Mouse (Mus musculus): Measurements from ENCODE around the gene Gh. TPM values are rescaled to one million over a fixed set of nuclear protein-coding genes. Genes with fewer than 3 reads are reported as not detected.

The Gh gene
- polyA plus RNA-seq, 1 experiment from 2014 or later, result not detected

- no peaks in the 10 kb centered on the region for H3K9me3 ChIP-seq (ENCODE audit: control insufficient read depth, low read length)
- DNase-seq (ENCODE audit: low spot score), result no peak
- ATAC-seq (ENCODE audit: low FRiP score), result no peak
- H3K36me3 ChIP-seq (ENCODE audit: control insufficient read depth, insufficient read depth, low read length), result no peaks in the 10 kb centered on the region
- no peaks in the 10 kb centered on the region for H3K4me1 ChIP-seq (replicated peaks; ENCODE audit: control insufficient read depth, insufficient read depth, low read length)
- no peak overlapping the region for H3K4me3 ChIP-seq (ENCODE audit: low read depth, low read length)
- no peak overlapping the region for H3K4me2 ChIP-seq (replicated peaks; ENCODE audit: low read depth, low read length)
- no peak overlapping the region for H3K9ac ChIP-seq (ENCODE audit: low read depth, low read length)
- 7% methylated on average over 2 of the region's 2 CpGs for WGBS
- no peak overlapping the region for H3K27ac ChIP-seq (ENCODE audit: low read depth, low read length)
- H3K27me3 ChIP-seq (ENCODE audit: control insufficient read depth, insufficient read depth, low read length), result no peaks in the 10 kb centered on the region
These were observed 32.4 kb upstream of the Gh start for GRCm38 (mm10) chr11:106334066-106334465.

- H3K9ac ChIP-seq (ENCODE audit: low read depth, low read length), result no peak overlapping the region
- no peak for ATAC-seq (ENCODE audit: low FRiP score)
These were observed 30.8 kb upstream of the Gh start for GRCm38 (mm10) chr11:106332458-106332857.

GRCm38 (mm10) chr11:106329682-106330081, 28.0 kb upstream of the Gh start:
- Histone ChIP-seq H3K4me3 (ENCODE audit: low read depth, low read length) (no peak overlapping the region), H3K36me3 (ENCODE audit: control insufficient read depth, insufficient read depth, low read length) (no peaks in the 10 kb centered on the region), H3K27me3 (ENCODE audit: control insufficient read depth, insufficient read depth, low read length) (no peaks in the 10 kb centered on the region), H3K27ac (ENCODE audit: low read depth, low read length) (no peak overlapping the region), H3K9me3 (ENCODE audit: control insufficient read depth, low read length) (no peaks in the 10 kb centered on the region), H3K4me2 (replicated peaks; ENCODE audit: low read depth, low read length) (no peak overlapping the region), H3K9ac (ENCODE audit: low read depth, low read length) (no peak overlapping the region), H3K4me1 (replicated peaks; ENCODE audit: control insufficient read depth, insufficient read depth, low read length) (no peaks in the 10 kb centered on the region)
- 70% methylated on average over 7 of the region's 7 CpGs for WGBS
- no peak for ATAC-seq (ENCODE audit: low FRiP score)
- DNase-seq (ENCODE audit: low spot score), result peak; percentile 13

More at GRCm38 (mm10) chr11:106332458-106332857, 30.8 kb upstream of the Gh start:
- Histone ChIP-seq H3K4me1 (replicated peaks; ENCODE audit: control insufficient read depth, insufficient read depth, low read length) (no peaks in the 10 kb centered on the region), H3K4me2 (replicated peaks; ENCODE audit: low read depth, low read length) (no peak overlapping the region), H3K4me3 (ENCODE audit: low read depth, low read length) (no peak overlapping the region), H3K9me3 (ENCODE audit: control insufficient read depth, low read length) (no peaks in the 10 kb centered on the region), H3K36me3 (ENCODE audit: control insufficient read depth, insufficient read depth, low read length) (no peaks in the 10 kb centered on the region), H3K27me3 (ENCODE audit: control insufficient read depth, insufficient read depth, low read length) (no peaks in the 10 kb centered on the region), H3K27ac (ENCODE audit: low read depth, low read length) (no peak overlapping the region)
- 59% methylated on average over 4 of the region's 4 CpGs for WGBS
- DNase-seq (ENCODE audit: low spot score), result no peak

- no peaks in the 10 kb centered on the region for H3K4me1 ChIP-seq (replicated peaks; ENCODE audit: control insufficient read depth, insufficient read depth, low read length)
- H3K9ac ChIP-seq (ENCODE audit: low read depth, low read length), result no peak overlapping the region
- H3K9me3 ChIP-seq (ENCODE audit: control insufficient read depth, low read length), result no peaks in the 10 kb centered on the region
- H3K36me3 ChIP-seq (ENCODE audit: control insufficient read depth, insufficient read depth, low read length), result no peaks in the 10 kb centered on the region
- no peak overlapping the region for H3K4me3 ChIP-seq (ENCODE audit: low read depth, low read length)
- H3K4me2 ChIP-seq (replicated peaks; ENCODE audit: low read depth, low read length), result no peak overlapping the region
- H3K27me3 ChIP-seq (ENCODE audit: control insufficient read depth, insufficient read depth, low read length), result no peaks in the 10 kb centered on the region
- H3K27ac ChIP-seq (ENCODE audit: low read depth, low read length), result no peak overlapping the region
- 84% methylated on average over 6 of the region's 6 CpGs for WGBS
- no peak for ATAC-seq (ENCODE audit: low FRiP score)
- no peak for DNase-seq (ENCODE audit: low spot score)
These were observed 27.5 kb upstream of the Gh start for GRCm38 (mm10) chr11:106329128-106329527.

GRCm38 (mm10) chr11:106328521-106328920, 26.9 kb upstream of the Gh start:
- no peak overlapping the region for H3K9ac ChIP-seq (ENCODE audit: low read depth, low read length)
- H3K27ac ChIP-seq (ENCODE audit: low read depth, low read length), result no peak overlapping the region
- no peaks in the 10 kb centered on the region for H3K27me3 ChIP-seq (ENCODE audit: control insufficient read depth, insufficient read depth, low read length)
- H3K4me2 ChIP-seq (replicated peaks; ENCODE audit: low read depth, low read length), result no peak overlapping the region
- H3K4me3 ChIP-seq (ENCODE audit: low read depth, low read length), result no peak overlapping the region
- no peaks in the 10 kb centered on the region for H3K9me3 ChIP-seq (ENCODE audit: control insufficient read depth, low read length)
- DNase-seq (ENCODE audit: low spot score) (no peak), ATAC-seq (ENCODE audit: low FRiP score) (no peak)
- no peaks in the 10 kb centered on the region for H3K36me3 ChIP-seq (ENCODE audit: control insufficient read depth, insufficient read depth, low read length)
- H3K4me1 ChIP-seq (replicated peaks; ENCODE audit: control insufficient read depth, insufficient read depth, low read length), result no peaks in the 10 kb centered on the region
- 65% methylated on average over 5 of the region's 5 CpGs for WGBS

- H3K4me2 ChIP-seq (replicated peaks; ENCODE audit: low read depth, low read length), result no peak overlapping the region
- no peak overlapping the region for H3K4me3 ChIP-seq (ENCODE audit: low read depth, low read length)
- WGBS, result 86% methylated on average over 8 of the region's 8 CpGs
- DNase-seq (ENCODE audit: low spot score) (no peak), ATAC-seq (ENCODE audit: low FRiP score) (no peak)
- H3K9ac ChIP-seq (ENCODE audit: low read depth, low read length), result no peak overlapping the region
- H3K9me3 ChIP-seq (ENCODE audit: control insufficient read depth, low read length), result no peaks in the 10 kb centered on the region
- H3K4me1 ChIP-seq (replicated peaks; ENCODE audit: control insufficient read depth, insufficient read depth, low read length), result no peaks in the 10 kb centered on the region
- H3K36me3 ChIP-seq (ENCODE audit: control insufficient read depth, insufficient read depth, low read length), result no peaks in the 10 kb centered on the region
- no peak overlapping the region for H3K27ac ChIP-seq (ENCODE audit: low read depth, low read length)
- H3K27me3 ChIP-seq (ENCODE audit: control insufficient read depth, insufficient read depth, low read length), result no peaks in the 10 kb centered on the region
These were observed 24.8 kb upstream of the Gh start for GRCm38 (mm10) chr11:106326475-106326874.

- H3K9ac ChIP-seq (ENCODE audit: low read depth, low read length), result no peak overlapping the region
- WGBS, result 74% methylated on average over 8 of the region's 8 CpGs
- ATAC-seq (ENCODE audit: low FRiP score), result no peak
- H3K9me3 ChIP-seq (ENCODE audit: control insufficient read depth, low read length), result no peaks in the 10 kb centered on the region
- no peaks in the 10 kb centered on the region for H3K27me3 ChIP-seq (ENCODE audit: control insufficient read depth, insufficient read depth, low read length)
- H3K4me3 ChIP-seq (ENCODE audit: low read depth, low read length), result no peak overlapping the region
- H3K36me3 ChIP-seq (ENCODE audit: control insufficient read depth, insufficient read depth, low read length), result no peaks in the 10 kb centered on the region
- H3K27ac ChIP-seq (ENCODE audit: low read depth, low read length), result no peak overlapping the region
- no peaks in the 10 kb centered on the region for H3K4me1 ChIP-seq (replicated peaks; ENCODE audit: control insufficient read depth, insufficient read depth, low read length)
- DNase-seq (ENCODE audit: low spot score), result peak; percentile 61
- no peak overlapping the region for H3K4me2 ChIP-seq (replicated peaks; ENCODE audit: low read depth, low read length)
These were observed 24.0 kb upstream of the Gh start for GRCm38 (mm10) chr11:106325566-106326206.

- 66% methylated on average over 5 of the region's 5 CpGs for WGBS
- H3K4me2 ChIP-seq (replicated peaks; ENCODE audit: low read depth, low read length), result no peak overlapping the region
- H3K4me1 ChIP-seq (replicated peaks; ENCODE audit: control insufficient read depth, insufficient read depth, low read length), result no peaks in the 10 kb centered on the region
- no peaks in the 10 kb centered on the region for H3K36me3 ChIP-seq (ENCODE audit: control insufficient read depth, insufficient read depth, low read length)
- no peak for ATAC-seq (ENCODE audit: low FRiP score)
- no peak overlapping the region for H3K27ac ChIP-seq (ENCODE audit: low read depth, low read length)
- H3K27me3 ChIP-seq (ENCODE audit: control insufficient read depth, insufficient read depth, low read length), result no peaks in the 10 kb centered on the region
- H3K9ac ChIP-seq (ENCODE audit: low read depth, low read length), result no peak overlapping the region
- H3K4me3 ChIP-seq (ENCODE audit: low read depth, low read length), result no peak overlapping the region
- no peak for DNase-seq (ENCODE audit: low spot score)
- H3K9me3 ChIP-seq (ENCODE audit: control insufficient read depth, low read length), result no peaks in the 10 kb centered on the region
These were observed 23.2 kb upstream of the Gh start for GRCm38 (mm10) chr11:106324858-106325257.

All from hindbrain, embryonic 11.5 days (tissue).